Mouse (Mus musculus): Measurements from ENCODE around the gene Gnl1. TPM values are rescaled to one million over a fixed set of nuclear protein-coding genes. Genes with fewer than 3 reads are reported as not detected.
"Not testable (repeated sequence)": the region's sequence is repeated elsewhere in the genome, so short reads cannot be mapped to it uniquely, and the experiment has no call there.

Gene Gnl1
- total RNA-seq, 2 experiments from 2014 or later = 1.3 to 3.3 TPM

- ATAC-seq (replicated peaks; ENCODE audit: low FRiP score, poor library complexity, severe bottlenecking) = peak; percentile 60
Measured at GRCm38 (mm10) chr17:35993675-35994074, 14.0 kb downstream of the Gnl1 start.

- ATAC-seq (replicated peaks; ENCODE audit: low FRiP score, poor library complexity, severe bottlenecking) = peak; percentile 78
Measured at GRCm38 (mm10) chr17:35994175-35994878, 14.7 kb downstream of the Gnl1 start.

GRCm38 (mm10) chr17:35994879-35995240 lies 15.2 kb downstream of the Gnl1 start:
- no peak for ATAC-seq (replicated peaks; ENCODE audit: low FRiP score, poor library complexity, severe bottlenecking)

GRCm38 (mm10) chr17:35996949-35997348 lies 17.3 kb downstream of the Gnl1 start:
- peak; percentile 68 for ATAC-seq (replicated peaks; ENCODE audit: low FRiP score, poor library complexity, severe bottlenecking)

- ATAC-seq (replicated peaks; ENCODE audit: low FRiP score, poor library complexity, severe bottlenecking) = peak; percentile 53
Measured at GRCm38 (mm10) chr17:35997713-35998510, 18.3 kb downstream of the Gnl1 start.

- ATAC-seq (replicated peaks; ENCODE audit: low FRiP score, poor library complexity, severe bottlenecking) = no peak
Measured at GRCm38 (mm10) chr17:35998545-35999305, 19.1 kb downstream of the Gnl1 start.

GRCm38 (mm10) chr17:35999356-35999755 lies 19.7 kb downstream of the Gnl1 start:
- ATAC-seq (replicated peaks; ENCODE audit: low FRiP score, poor library complexity, severe bottlenecking) = no peak

GRCm38 (mm10) chr17:36000349-36000748 lies 20.7 kb downstream of the Gnl1 start:
- no peak for ATAC-seq (replicated peaks; ENCODE audit: low FRiP score, poor library complexity, severe bottlenecking)

GRCm38 (mm10) chr17:36001121-36001897 lies 21.7 kb downstream of the Gnl1 start:
- ATAC-seq (replicated peaks; ENCODE audit: low FRiP score, poor library complexity, severe bottlenecking) = peak; percentile 32

- peak; percentile 69 for ATAC-seq (replicated peaks; ENCODE audit: low FRiP score, poor library complexity, severe bottlenecking)
Measured at GRCm38 (mm10) chr17:36001966-36002365, 22.3 kb downstream of the Gnl1 start.

- no peak for ATAC-seq (replicated peaks; ENCODE audit: low FRiP score, poor library complexity, severe bottlenecking)
Measured at GRCm38 (mm10) chr17:36003331-36003730, 23.7 kb downstream of the Gnl1 start.

GRCm38 (mm10) chr17:36004409-36004808 lies 24.8 kb downstream of the Gnl1 start:
- not testable (repeated sequence) for ATAC-seq (replicated peaks; ENCODE audit: low FRiP score, poor library complexity, severe bottlenecking)

- no peak for ATAC-seq (replicated peaks; ENCODE audit: low FRiP score, poor library complexity, severe bottlenecking)
Measured at GRCm38 (mm10) chr17:36014977-36015376, 35.3 kb downstream of the Gnl1 start.

GRCm38 (mm10) chr17:36017046-36017445 lies 37.4 kb downstream of the Gnl1 start:
- ATAC-seq (replicated peaks; ENCODE audit: low FRiP score, poor library complexity, severe bottlenecking) = no peak

- peak; percentile 43 for ATAC-seq (replicated peaks; ENCODE audit: low FRiP score, poor library complexity, severe bottlenecking)
Measured at GRCm38 (mm10) chr17:36018979-36019378, 39.3 kb downstream of the Gnl1 start.

GRCm38 (mm10) chr17:36019519-36019918 lies 39.9 kb downstream of the Gnl1 start:
- no peak for ATAC-seq (replicated peaks; ENCODE audit: low FRiP score, poor library complexity, severe bottlenecking)

GRCm38 (mm10) chr17:36020191-36021073 lies 40.8 kb downstream of the Gnl1 start, which contains the start of gene H2-T24:
TSS of gene H2-T24 (minus strand) at chr17:36020560.
- ATAC-seq (replicated peaks; ENCODE audit: low FRiP score, poor library complexity, severe bottlenecking) = peak; percentile 85

- ATAC-seq (replicated peaks; ENCODE audit: low FRiP score, poor library complexity, severe bottlenecking) = no peak
Measured at GRCm38 (mm10) chr17:36021309-36021708, 41.7 kb downstream of the Gnl1 start.

- ATAC-seq (replicated peaks; ENCODE audit: low FRiP score, poor library complexity, severe bottlenecking) = no peak
Measured at GRCm38 (mm10) chr17:36022098-36022497, 42.4 kb downstream of the Gnl1 start.
